Mouse (Mus musculus): ENCODE data around the gene Dph5. TPM values are rescaled to one million over a fixed set of nuclear protein-coding genes. Genes with fewer than 3 reads are reported as not detected.
"Not testable (repeated sequence)": the region's sequence is repeated elsewhere in the genome, so short reads cannot be mapped to it uniquely, and the experiment has no call there.

The Dph5 gene
- polyA plus RNA-seq, 1 experiment from 2014 or later = 30.8 TPM

- H3K27me3 ChIP-seq (ENCODE audit: control insufficient read depth, insufficient read depth, low read length) = no peaks in the 10 kb centered on the region
- H3K4me2 ChIP-seq (replicated peaks; ENCODE audit: low read depth, low read length) = no peak overlapping the region
- WGBS = 91% methylated on average over 3 of the region's 3 CpGs
- no peak overlapping the region for H3K27ac ChIP-seq (ENCODE audit: low read length)
- H3K4me1 ChIP-seq (ENCODE audit: control insufficient read depth, insufficient read depth, low read length) = no peaks in the 10 kb centered on the region
- ATAC-seq (ENCODE audit: insufficient number of reproducible peaks, insufficient read depth, low FRiP score, low read depth) = no peak
- no peak overlapping the region for H3K4me3 ChIP-seq (ENCODE audit: low read depth, low read length)
- peaks cover 4% of the 10 kb centered on the region; the same call in 1 of the 2 replicates for H3K36me3 ChIP-seq (ENCODE audit: control insufficient read depth, insufficient read depth, low read length)
- no peak overlapping the region for H3K9ac ChIP-seq (replicated peaks; ENCODE audit: low read depth, low read length)
- H3K9me3 ChIP-seq (ENCODE audit: control insufficient read depth, low read depth, low read length) = no peaks in the 10 kb centered on the region
Measured at GRCm38 (mm10) chr3:115905067-115905466, 17.4 kb downstream of the Dph5 start.

- no peak for ATAC-seq (ENCODE audit: insufficient number of reproducible peaks, insufficient read depth, low FRiP score, low read depth)
- no peaks in the 10 kb centered on the region for H3K27me3 ChIP-seq (ENCODE audit: control insufficient read depth, insufficient read depth, low read length)
- 92% methylated on average over 4 of the region's 4 CpGs for WGBS
- H3K9me3 ChIP-seq (ENCODE audit: control insufficient read depth, low read depth, low read length) = no peaks in the 10 kb centered on the region
- H3K4me1 ChIP-seq (ENCODE audit: control insufficient read depth, insufficient read depth, low read length) = no peaks in the 10 kb centered on the region
- no peak overlapping the region for H3K27ac ChIP-seq (ENCODE audit: low read length)
- H3K4me3 ChIP-seq (ENCODE audit: low read depth, low read length) = no peak overlapping the region
- peaks cover 4% of the 10 kb centered on the region; the same call in 1 of the 2 replicates for H3K36me3 ChIP-seq (ENCODE audit: control insufficient read depth, insufficient read depth, low read length)
- no peak overlapping the region for H3K4me2 ChIP-seq (replicated peaks; ENCODE audit: low read depth, low read length)
- H3K9ac ChIP-seq (replicated peaks; ENCODE audit: low read depth, low read length) = no peak overlapping the region
Measured at GRCm38 (mm10) chr3:115905567-115905966, 17.9 kb downstream of the Dph5 start.

- not testable (repeated sequence) for H3K27ac ChIP-seq (ENCODE audit: low read length); H3K27me3 ChIP-seq (ENCODE audit: control insufficient read depth, insufficient read depth, low read length); H3K4me1 ChIP-seq (ENCODE audit: control insufficient read depth, insufficient read depth, low read length); H3K9me3 ChIP-seq (ENCODE audit: control insufficient read depth, low read depth, low read length); H3K9ac ChIP-seq (replicated peaks; ENCODE audit: low read depth, low read length); ATAC-seq (ENCODE audit: insufficient number of reproducible peaks, insufficient read depth, low FRiP score, low read depth); H3K4me2 ChIP-seq (replicated peaks; ENCODE audit: low read depth, low read length); H3K4me3 ChIP-seq (ENCODE audit: low read depth, low read length); H3K36me3 ChIP-seq (ENCODE audit: control insufficient read depth, insufficient read depth, low read length)
- 96% methylated on average over 10 of the region's 11 CpGs for WGBS
Measured at GRCm38 (mm10) chr3:115907406-115907805, 19.8 kb downstream of the Dph5 start.

- peak; percentile 71; the same call in 1 of the 2 replicates for ATAC-seq (ENCODE audit: insufficient number of reproducible peaks, insufficient read depth, low FRiP score, low read depth)
- no peak overlapping the region for H3K4me3 ChIP-seq (ENCODE audit: low read depth, low read length)
Measured at GRCm38 (mm10) chr3:115924401-115925190, 37.0 kb downstream of the Dph5 start.

GRCm38 (mm10) chr3:115926531-115926930 lies 38.9 kb downstream of the Dph5 start:
- Histone ChIP-seq H3K27ac (ENCODE audit: low read length) (no peak overlapping the region), H3K4me1 (ENCODE audit: control insufficient read depth, insufficient read depth, low read length) (no peaks in the 10 kb centered on the region), H3K4me3 (ENCODE audit: low read depth, low read length) (no peak overlapping the region), H3K4me2 (replicated peaks; ENCODE audit: low read depth, low read length) (no peak overlapping the region), H3K9ac (replicated peaks; ENCODE audit: low read depth, low read length) (no peak overlapping the region), H3K36me3 (ENCODE audit: control insufficient read depth, insufficient read depth, low read length) (peaks cover 7% of the 10 kb centered on the region; the same call in 1 of the 2 replicates), H3K27me3 (ENCODE audit: control insufficient read depth, insufficient read depth, low read length) (no peaks in the 10 kb centered on the region), H3K9me3 (ENCODE audit: control insufficient read depth, low read depth, low read length) (no peaks in the 10 kb centered on the region)
- 89% methylated on average over 8 of the region's 8 CpGs for WGBS
- ATAC-seq (ENCODE audit: insufficient number of reproducible peaks, insufficient read depth, low FRiP score, low read depth) = no peak

More at GRCm38 (mm10) chr3:115924401-115925190, 37.0 kb downstream of the Dph5 start:
- Histone ChIP-seq H3K27ac (ENCODE audit: low read length) (no peak overlapping the region), H3K4me1 (ENCODE audit: control insufficient read depth, insufficient read depth, low read length) (no peaks in the 10 kb centered on the region), H3K36me3 (ENCODE audit: control insufficient read depth, insufficient read depth, low read length) (peaks cover 3% of the 10 kb centered on the region; the same call in 1 of the 2 replicates), H3K9me3 (ENCODE audit: control insufficient read depth, low read depth, low read length) (no peaks in the 10 kb centered on the region), H3K9ac (replicated peaks; ENCODE audit: low read depth, low read length) (no peak overlapping the region), H3K4me2 (replicated peaks; ENCODE audit: low read depth, low read length) (no peak overlapping the region), H3K27me3 (ENCODE audit: control insufficient read depth, insufficient read depth, low read length) (no peaks in the 10 kb centered on the region)
- whole genome bisulfite sequencing = 84% methylated on average over 4 of the region's 4 CpGs

GRCm38 (mm10) chr3:115931701-115932100 lies 44.1 kb downstream of the Dph5 start:
- Histone ChIP-seq H3K27me3 (ENCODE audit: control insufficient read depth, insufficient read depth, low read length) (no peaks in the 10 kb centered on the region), H3K9ac (replicated peaks; ENCODE audit: low read depth, low read length) (no peak overlapping the region), H3K4me3 (ENCODE audit: low read depth, low read length) (no peak overlapping the region), H3K4me1 (ENCODE audit: control insufficient read depth, insufficient read depth, low read length) (no peaks in the 10 kb centered on the region), H3K27ac (ENCODE audit: low read length) (no peak overlapping the region), H3K9me3 (ENCODE audit: control insufficient read depth, low read depth, low read length) (no peaks in the 10 kb centered on the region), H3K4me2 (replicated peaks; ENCODE audit: low read depth, low read length) (no peak overlapping the region), H3K36me3 (ENCODE audit: control insufficient read depth, insufficient read depth, low read length) (peaks cover 4% of the 10 kb centered on the region; the same call in 1 of the 2 replicates)
- no peak for ATAC-seq (ENCODE audit: insufficient number of reproducible peaks, insufficient read depth, low FRiP score, low read depth)
- WGBS = 90% methylated on average over 6 of the region's 6 CpGs

- WGBS = 82% methylated on average over 18 of the region's 18 CpGs
- Histone ChIP-seq H3K4me2 (replicated peaks; ENCODE audit: low read depth, low read length) (no peak overlapping the region), H3K36me3 (ENCODE audit: control insufficient read depth, insufficient read depth, low read length) (peaks cover 4% of the 10 kb centered on the region; the same call in 1 of the 2 replicates), H3K9me3 (ENCODE audit: control insufficient read depth, low read depth, low read length) (no peaks in the 10 kb centered on the region), H3K4me1 (ENCODE audit: control insufficient read depth, insufficient read depth, low read length) (no peaks in the 10 kb centered on the region), H3K9ac (replicated peaks; ENCODE audit: low read depth, low read length) (no peak overlapping the region), H3K4me3 (ENCODE audit: low read depth, low read length) (no peak overlapping the region), H3K27me3 (ENCODE audit: control insufficient read depth, insufficient read depth, low read length) (no peaks in the 10 kb centered on the region), H3K27ac (ENCODE audit: low read length) (no peak overlapping the region)
- ATAC-seq (ENCODE audit: insufficient number of reproducible peaks, insufficient read depth, low FRiP score, low read depth) = no peak
Measured at GRCm38 (mm10) chr3:115933293-115934186, 45.9 kb downstream of the Dph5 start.

- no peaks in the 10 kb centered on the region for H3K4me1 ChIP-seq (ENCODE audit: control insufficient read depth, insufficient read depth, low read length)
- H3K4me3 ChIP-seq (ENCODE audit: low read depth, low read length) = no peak overlapping the region
- no peak overlapping the region for H3K9ac ChIP-seq (replicated peaks; ENCODE audit: low read depth, low read length)
- no peak for ATAC-seq (ENCODE audit: insufficient number of reproducible peaks, insufficient read depth, low FRiP score, low read depth)
- no peaks in the 10 kb centered on the region for H3K9me3 ChIP-seq (ENCODE audit: control insufficient read depth, low read depth, low read length)
- no peak overlapping the region for H3K4me2 ChIP-seq (replicated peaks; ENCODE audit: low read depth, low read length)
- WGBS = 56% methylated on average over 4 of the region's 4 CpGs
- H3K36me3 ChIP-seq (ENCODE audit: control insufficient read depth, insufficient read depth, low read length) = peaks cover 2% of the 10 kb centered on the region; the same call in 1 of the 2 replicates
- H3K27me3 ChIP-seq (ENCODE audit: control insufficient read depth, insufficient read depth, low read length) = no peaks in the 10 kb centered on the region
- no peak overlapping the region for H3K27ac ChIP-seq (ENCODE audit: low read length)
Measured at GRCm38 (mm10) chr3:115936734-115937599, 49.3 kb downstream of the Dph5 start.

All from stomach, embryonic 14.5 days (tissue).